8 mouse cellular contexts compared by ENCODE assay signal in genomic region chr5:150070086-150070485, GRCm38 (mm10). TPM values are rescaled to one million over a fixed set of nuclear protein-coding genes. Genes with fewer than 3 reads are reported as not detected.
DNase-seq lines count a peak whose midpoint lies in the region; ATAC-seq lines count a peak whose summit lies in the region.

No protein-coding gene starts in this region.

- H3K4me3 ChIP-seq in hindbrain, embryonic 15.5 days = no peak overlapping the region

- H3K9me3 ChIP-seq in hindbrain, embryonic 15.5 days = no peaks in the 10 kb centered on the region

- peak; percentile 75; the same call in 1 of the 2 replicates for ATAC-seq in hindbrain, embryonic 15.5 days (ENCODE audit: low FRiP score, low read depth)
- no peak for ATAC-seq in CD4-positive, CD25-positive, alpha-beta regulatory T cell, adult 4 months

- no peak overlapping the region for H3K27ac ChIP-seq in hindbrain, embryonic 15.5 days (replicated peaks)

- peak overlapping the region; percentile 43 for H3K4me2 ChIP-seq in hindbrain, embryonic 15.5 days

- peak; percentile 23 for DNase-seq in kidney, adult 9 months
- DNase-seq in kidney, adult 18-20 months = no peak
- peak; percentile 47 for DNase-seq in embryo, embryonic 11 days
- peak; percentile 24 to 45 for DNase-seq in left cerebral cortex, postnatal 36 days (ENCODE audit: low spot score in 2 of 2)
- peak; percentile 7 for DNase-seq in yolk sac, embryonic 10.5 days (ENCODE audit: low spot score)
- no peak for DNase-seq in urinary bladder, postnatal 14 days (ENCODE audit: low spot score)

- no peaks in the 10 kb centered on the region for H3K27me3 ChIP-seq in hindbrain, embryonic 15.5 days

- no peaks in the 10 kb centered on the region for H3K4me1 ChIP-seq in hindbrain, embryonic 15.5 days (replicated peaks)

- WGBS in hindbrain, embryonic 15.5 days = 21% methylated on average over 10 of the region's 10 CpGs

- intact Hi-C loops in left cerebral cortex, postnatal 36 days (cut with DNase I) = loop anchor here (1.0 to 10.0 kb wide), 3 partner anchors 48 to 355 kb away; no protein-coding TSS in a partner anchor

- H3K36me3 ChIP-seq in hindbrain, embryonic 15.5 days = no peaks in the 10 kb centered on the region

- no peak overlapping the region for H3K9ac ChIP-seq in hindbrain, embryonic 15.5 days

RNA-seq across cellular contexts. Expression of gene Fry, which starts 48.4 kb away (rescaled TPM):
- polyA plus RNA-seq in hindbrain, embryonic 15.5 days (2015; fragmentation: Nextera tagmentation; extraction: Ambion mirVana) = 46.6 and 52.0 TPM in 2 replicates
- 100 to 1,000 TPM; 166 to 217 TPM for total RNA-seq in left cerebral cortex, postnatal 36 days (2021)
- polyA plus RNA-seq in CD4-positive, CD25-positive, alpha-beta regulatory T cell, adult 4 months (2017; shearing (Covaris generic)) = 10 to 100 TPM; 15.4 to 20.7 TPM

RNA-seq across cellular contexts. Expression of gene Rxfp2, which starts 51.6 kb away (rescaled TPM):
- 0.34 and 0.35 TPM in 2 replicates for polyA plus RNA-seq in hindbrain, embryonic 15.5 days (2015; fragmentation: Nextera tagmentation; extraction: Ambion mirVana)
- 1 to 10 TPM; 1.4 TPM for total RNA-seq in left cerebral cortex, postnatal 36 days (2021)
- not detected for polyA plus RNA-seq in CD4-positive, CD25-positive, alpha-beta regulatory T cell, adult 4 months (2017; shearing (Covaris generic))

Comparison
In these comparisons a context has a peak if more than half of its experiments do, and no peak if none do; other contexts are left out.
1. DNase-seq: peak in kidney, adult 9 months (single experiment), embryo, embryonic 11 days (single experiment), left cerebral cortex, postnatal 36 days (2 of 2) and yolk sac, embryonic 10.5 days (single experiment); none in kidney, adult 18-20 months (single experiment) and urinary bladder, postnatal 14 days (single experiment).